Mouse (Mus musculus) C2C12 (cell line): Measurements from ENCODE around the gene Pdzd4. TPM values are rescaled to one million over a fixed set of nuclear protein-coding genes. Genes with fewer than 3 reads are reported as not detected.

Experiments used
- H3K27me3 ChIP-seq: one replicate; pipeline ENCODE4 v1.6.1; 2011; ENCODE audit not compliant: control insufficient read depth, insufficient read depth, insufficient read length
- H3K36me3 ChIP-seq: one replicate; pipeline ENCODE4 v1.6.1; 2011; ENCODE audit not compliant: control insufficient read depth, insufficient read depth
- H3K4me3 ChIP-seq: one replicate; pipeline ENCODE4 v1.5.1; 2011; ENCODE audit warnings: mild to moderate bottlenecking, control low read depth; ENCODE audit not compliant: poor library complexity, insufficient read depth, severe bottlenecking
- H3K79me2 ChIP-seq: one replicate; pipeline ENCODE4 v1.6.1; 2011; ENCODE audit not compliant: control insufficient read depth, insufficient read depth
- H3K79me3 ChIP-seq: one replicate; pipeline ENCODE4 v1.6.1; 2011; ENCODE audit warnings: low read depth, control low read depth
- H3ac ChIP-seq: one replicate; pipeline ENCODE3; 2011; ENCODE audit warnings: low read depth; ENCODE audit not compliant: control insufficient read depth, insufficient read length
- CEBPB ChIP-seq: IDR thresholded peaks from one replicate; pipeline ENCODE4 v1.6.1; 2011; ENCODE audit warnings: low read depth, mild to moderate bottlenecking, control low read depth, moderate library complexity
- CTCF ChIP-seq: IDR thresholded peaks from one replicate; pipeline ENCODE4 v1.5.1; 2011; ENCODE audit not compliant: control insufficient read depth, insufficient read depth, insufficient read length
- FOSL1 ChIP-seq: IDR thresholded peaks from one replicate; pipeline ENCODE4 v1.8.0; 2011; ENCODE audit warnings: mild to moderate bottlenecking, low read length; ENCODE audit not compliant: poor library complexity, insufficient read depth, severe bottlenecking
- MAX ChIP-seq: IDR thresholded peaks from one replicate; pipeline ENCODE4 v1.6.1; 2011; ENCODE audit warnings: mild to moderate bottlenecking, control low read depth
- MYOD1 ChIP-seq: IDR thresholded peaks from one replicate; pipeline ENCODE4 v1.6.1; 2011; ENCODE audit warnings: low read depth; ENCODE audit not compliant: control insufficient read depth, insufficient read length
- MYOG ChIP-seq: IDR thresholded peaks from one replicate; pipeline ENCODE4 v1.6.1; 2011; ENCODE audit not compliant: control insufficient read depth, insufficient read length; ENCODE audit errors: extremely low read depth
- USF1 ChIP-seq: IDR thresholded peaks from one replicate; pipeline ENCODE4 v1.6.1; 2011; ENCODE audit warnings: low read depth, mild to moderate bottlenecking, control low read depth, moderate library complexity
- polyA plus RNA-seq: library from polyadenylated mRNA; unstranded; fragments of >200 nt; fragmentation: generic; extraction: Trizol; gene quantifications from one replicate; pipeline ENCODE4 v1.2.1, GENCODE M21; 2012; ENCODE audit warnings: missing spikeins

The Pdzd4 gene
- polyA plus RNA-seq, 1 experiment, result 0.18 TPM

DNA sequence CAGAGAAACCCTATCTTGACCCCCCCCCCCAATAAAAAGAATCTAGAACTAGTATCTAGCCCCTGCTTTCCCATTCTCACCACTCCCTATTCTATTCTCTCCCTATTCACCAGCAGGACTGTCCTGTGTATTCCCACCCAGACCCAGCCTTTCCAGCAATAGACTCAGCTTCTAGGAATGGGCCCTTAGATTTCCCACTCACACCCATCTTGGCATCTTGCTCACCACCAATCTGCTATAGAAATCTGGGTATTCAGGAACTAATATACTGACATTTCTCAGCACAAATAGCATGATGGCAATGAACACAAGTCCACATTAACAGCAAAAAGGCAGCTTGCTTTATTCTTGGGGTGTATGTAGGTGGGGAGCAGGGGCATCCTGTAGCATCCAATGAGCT lies 31.7 kb downstream of the Pdzd4 start:
- H3K36me3 ChIP-seq, result peaks cover 27% of the 10 kb centered on the region

DNA sequence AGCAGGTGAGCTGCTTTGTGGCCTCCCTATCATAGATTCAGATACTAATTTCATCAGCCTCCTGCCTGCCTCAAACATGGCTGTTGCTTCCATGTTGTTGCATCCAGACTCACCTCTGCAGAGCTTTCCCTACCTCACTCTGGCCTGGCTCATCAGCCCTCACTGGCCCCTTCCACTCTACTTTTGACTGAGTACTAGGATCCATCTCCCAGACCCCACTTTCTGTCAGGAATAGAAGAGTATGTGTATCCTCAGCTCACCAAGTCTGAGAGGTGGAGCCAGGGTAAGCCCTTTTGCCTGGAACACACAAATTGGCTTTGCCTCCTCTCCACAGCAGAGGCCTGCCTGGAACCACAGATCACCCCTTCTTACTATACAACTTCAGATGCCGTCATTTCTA lies 36.3 kb downstream of the Pdzd4 start:
- H3K27me3 ChIP-seq, result no peaks in the 10 kb centered on the region
- no peak overlapping the region for H3K4me3 ChIP-seq
- peaks cover 47% of the 10 kb centered on the region for H3K79me3 ChIP-seq
- H3K79me2 ChIP-seq, result peaks cover 58% of the 10 kb centered on the region
- TF ChIP-seq MYOG, result no peak
- H3K36me3 ChIP-seq, result peaks cover 27% of the 10 kb centered on the region
- H3ac ChIP-seq, result peak overlapping the region; percentile 62

More for the DNA sequence above, 31.7 kb downstream of the Pdzd4 start:
- TF ChIP-seq MYOD1, result no peak
- TF ChIP-seq FOSL1, result no peak
- TF ChIP-seq MAX, result no peak
- no peak for TF ChIP-seq USF1
- no peak for TF ChIP-seq MYOG
- no peak overlapping the region for H3ac ChIP-seq
- H3K79me3 ChIP-seq, result peaks cover 11% of the 10 kb centered on the region
- H3K4me3 ChIP-seq, result no peak overlapping the region
- peaks cover 18% of the 10 kb centered on the region for H3K79me2 ChIP-seq
- H3K27me3 ChIP-seq, result no peaks in the 10 kb centered on the region

DNA sequence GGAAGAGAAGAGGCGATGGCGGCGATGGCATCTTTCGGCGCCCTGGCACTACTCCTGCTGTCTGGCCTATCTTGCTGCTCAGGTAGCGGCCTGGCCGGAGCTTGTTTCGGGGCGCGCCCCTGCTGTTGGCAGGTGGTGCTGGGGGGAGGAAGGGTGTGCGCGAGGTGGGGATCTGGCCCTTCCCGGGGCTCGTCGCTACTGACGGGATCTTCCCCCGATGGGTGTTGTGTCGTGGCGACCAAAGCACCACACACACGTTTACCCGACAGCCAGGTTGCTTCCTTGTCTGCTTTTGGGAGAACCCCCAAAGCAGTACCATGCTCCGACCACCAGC lies 37.6 kb downstream of the Pdzd4 start:
- Histone ChIP-seq H3ac (peak overlapping the region; percentile 86), H3K4me3 (peak overlapping the region; percentile 56), H3K36me3 (peaks cover 27% of the 10 kb centered on the region), H3K79me3 (peaks cover 53% of the 10 kb centered on the region), H3K79me2 (peaks cover 71% of the 10 kb centered on the region), H3K27me3 (no peaks in the 10 kb centered on the region)
- TF ChIP-seq CTCF, result no peak
- no peak for TF ChIP-seq FOSL1
- TF ChIP-seq USF1, result no peak

DNA sequence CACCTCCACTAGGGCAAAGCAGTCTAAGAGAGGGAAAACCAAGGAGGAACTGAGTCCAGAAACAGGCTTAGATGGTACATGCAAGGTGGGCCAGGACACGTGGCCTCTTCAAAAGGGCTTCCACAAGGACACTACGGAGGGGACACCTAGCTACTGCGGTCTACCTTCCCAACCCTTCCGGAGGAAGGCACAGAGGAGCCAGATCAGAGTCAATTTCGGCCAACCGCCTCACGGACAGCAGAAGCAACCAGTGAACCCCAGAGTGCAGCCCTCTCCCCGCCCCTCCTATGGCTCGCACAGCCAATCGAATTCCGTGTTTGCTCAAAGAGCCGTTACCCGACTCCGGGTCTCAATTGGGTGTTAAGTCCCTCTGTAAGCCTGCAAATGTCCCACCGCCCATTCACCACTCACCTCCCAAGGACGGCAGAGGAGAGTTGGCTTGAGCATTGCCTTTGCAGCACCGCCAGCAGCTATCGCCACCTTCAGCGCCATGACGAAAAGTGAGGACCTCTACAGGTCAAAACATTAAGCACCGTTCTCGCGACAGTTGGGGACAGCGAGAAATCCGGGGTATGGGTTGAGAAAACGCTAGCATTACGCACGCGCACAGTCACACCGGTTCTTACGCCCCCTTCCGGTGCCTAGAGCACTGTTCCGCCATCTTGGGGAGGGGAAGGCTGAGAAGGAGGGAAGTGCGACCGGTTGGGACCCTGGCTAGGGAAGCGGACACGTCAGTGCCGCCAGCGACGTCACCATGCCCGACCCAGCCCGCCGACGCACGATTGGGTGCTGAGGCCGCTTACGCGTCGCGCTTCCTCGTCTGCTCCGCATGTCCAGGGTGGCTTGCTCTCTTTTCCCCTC lies 38.2 kb downstream of the Pdzd4 start, which contains the start of the genes Idh3g and Ssr4:
TSS of gene Idh3g (minus strand) at position 534 of the 861 bp plus-strand sequence.
TSS of gene Ssr4 (plus strand) at position 665 of the 861 bp plus-strand sequence.
- Histone ChIP-seq H3K79me2 (peaks cover 73% of the 10 kb centered on the region), H3K27me3 (no peaks in the 10 kb centered on the region), H3K79me3 (peaks cover 53% of the 10 kb centered on the region), H3ac (peak within 1 kb of the TSS; percentile 86), H3K4me3 (peak within 1 kb of the TSS; percentile 56), H3K36me3 (peaks cover 27% of the 10 kb centered on the region)
- TF ChIP-seq MYOG (no peak), MYOD1 (no peak), CEBPB (no peak), CTCF (peak; percentile 14), MAX (peak; percentile 54), USF1 (peak; percentile 31), FOSL1 (no peak)

DNA sequence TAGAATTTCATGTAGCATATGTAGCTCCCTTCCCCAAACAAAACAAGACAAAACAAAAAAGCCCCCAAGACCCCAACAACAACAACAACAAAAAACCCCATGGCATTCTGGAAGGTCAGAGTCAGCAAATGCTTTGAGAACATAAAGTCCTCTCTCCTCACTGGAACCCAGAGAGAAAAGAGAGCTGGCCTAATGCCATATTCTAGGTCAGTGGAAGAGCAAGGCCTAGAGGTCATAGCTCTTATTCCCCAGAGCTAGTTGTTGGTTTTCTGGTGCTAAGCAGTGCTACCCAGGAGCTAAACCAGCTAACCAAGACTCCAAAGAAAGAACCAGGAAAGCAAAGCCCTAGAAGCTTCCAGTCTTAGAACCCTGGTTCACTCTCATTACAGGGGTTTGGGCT lies 39.1 kb downstream of the Pdzd4 start:
- TF ChIP-seq MYOD1, result no peak
- TF ChIP-seq CEBPB, result no peak
- no peak for TF ChIP-seq FOSL1
- no peak for TF ChIP-seq CTCF
- TF ChIP-seq MAX, result no peak
- TF ChIP-seq MYOG, result no peak
- TF ChIP-seq USF1, result no peak
- Histone ChIP-seq H3K79me2 (peaks cover 73% of the 10 kb centered on the region), H3K27me3 (no peaks in the 10 kb centered on the region), H3ac (peak overlapping the region; percentile 81), H3K4me3 (peak overlapping the region; percentile 56), H3K36me3 (peaks cover 29% of the 10 kb centered on the region), H3K79me3 (peaks cover 53% of the 10 kb centered on the region)

DNA sequence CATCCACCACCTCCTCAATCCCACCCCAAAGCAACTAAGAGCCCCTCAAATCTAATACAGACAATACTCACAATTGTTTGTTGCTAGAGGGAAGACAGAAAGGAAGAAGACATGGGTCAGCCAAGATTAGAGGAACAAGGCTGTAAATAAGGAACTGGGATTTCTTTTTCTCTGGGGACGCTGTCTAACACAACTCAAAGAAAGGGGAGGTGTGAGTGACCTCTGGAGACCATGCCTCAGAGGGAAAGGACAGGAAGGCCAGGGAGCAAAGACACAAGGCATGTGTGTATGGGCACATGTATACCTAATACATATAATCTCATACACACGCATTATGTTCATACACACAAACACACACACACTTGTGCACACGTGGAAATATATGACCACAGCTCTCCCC lies 42.5 kb downstream of the Pdzd4 start:
- H3K36me3 ChIP-seq, result peaks cover 25% of the 10 kb centered on the region

More for the DNA sequence above, 42.5 kb downstream of the Pdzd4 start:
- Histone ChIP-seq H3K27me3 (no peaks in the 10 kb centered on the region), H3K4me3 (no peak overlapping the region), H3ac (no peak overlapping the region), H3K79me2 (peaks cover 47% of the 10 kb centered on the region), H3K79me3 (peaks cover 34% of the 10 kb centered on the region)
- TF ChIP-seq MYOG (no peak), MAX (no peak), CEBPB (no peak), USF1 (no peak), CTCF (no peak), MYOD1 (no peak), FOSL1 (no peak)
